Mouse (Mus musculus): ENCODE results near the gene Adtrp. TPM values are rescaled to one million over a fixed set of nuclear protein-coding genes. Genes with fewer than 3 reads are reported as not detected.

The Adtrp gene
- polyA plus RNA-seq, 1 experiment, result not detected

DNA sequence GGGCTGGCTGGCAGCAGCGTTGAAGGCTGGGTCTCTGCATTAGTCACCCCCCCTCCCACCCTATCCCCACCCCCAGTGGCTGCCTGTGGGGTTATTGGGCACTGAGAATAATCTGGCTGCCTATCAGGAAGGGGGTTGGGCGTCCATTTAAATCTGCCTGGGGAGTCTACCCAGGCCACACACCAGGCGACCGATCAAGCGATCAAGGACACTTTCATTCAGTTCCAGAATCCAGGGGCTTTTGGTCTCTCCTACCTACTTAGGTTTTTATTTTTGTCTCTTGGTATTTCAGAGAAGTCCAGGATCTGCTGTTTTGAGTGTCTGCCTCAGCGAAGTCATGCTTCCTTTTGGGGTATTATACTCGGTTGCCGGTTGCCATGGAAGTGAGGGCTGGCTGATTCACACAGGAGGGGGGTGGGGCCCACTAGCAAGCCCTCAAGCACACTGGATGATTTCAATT, 46.3 kb downstream of the Adtrp start:
- Histone ChIP-seq H3K36me3 (ENCODE audit: control insufficient read depth) (no peaks in the 10 kb centered on the region), H3K4me3 (replicated peaks) (no peak overlapping the region), H3K27me3 (ENCODE audit: control insufficient read depth) (no peaks in the 10 kb centered on the region), H3K4me1 (ENCODE audit: control insufficient read depth) (no peaks in the 10 kb centered on the region), H3K9me3 (ENCODE audit: control insufficient read depth, low read length) (no peaks in the 10 kb centered on the region)
- TF ChIP-seq GATA1 (IDR thresholded peaks at IDR 0.05; ENCODE audit: low read length) (no peak), TAL1 (IDR thresholded peaks at IDR 0.05; ENCODE audit: low read length) (no peak)

- H3K9me3 ChIP-seq (ENCODE audit: control insufficient read depth, low read length), result no peaks in the 10 kb centered on the region
- TF ChIP-seq TAL1 (IDR thresholded peaks at IDR 0.05; ENCODE audit: low read length), result no peak
- TF ChIP-seq GATA1 (IDR thresholded peaks at IDR 0.05; ENCODE audit: low read length), result no peak
- H3K36me3 ChIP-seq (ENCODE audit: control insufficient read depth), result no peaks in the 10 kb centered on the region
- H3K4me3 ChIP-seq (replicated peaks), result no peak overlapping the region
- no peaks in the 10 kb centered on the region for H3K4me1 ChIP-seq (ENCODE audit: control insufficient read depth)
- no peaks in the 10 kb centered on the region for H3K27me3 ChIP-seq (ENCODE audit: control insufficient read depth)
These were observed 54.6 kb downstream of the Adtrp start for GRCm38 (mm10) chr13:41792849-41793248.

- TF ChIP-seq TAL1 (IDR thresholded peaks at IDR 0.05; ENCODE audit: low read length) (no peak), GATA1 (IDR thresholded peaks at IDR 0.05; ENCODE audit: low read length) (no peak)
- H3K36me3 ChIP-seq (ENCODE audit: control insufficient read depth), result no peaks in the 10 kb centered on the region
- no peaks in the 10 kb centered on the region for H3K4me1 ChIP-seq (ENCODE audit: control insufficient read depth)
- H3K4me3 ChIP-seq (replicated peaks), result no peak overlapping the region
- no peaks in the 10 kb centered on the region for H3K27me3 ChIP-seq (ENCODE audit: control insufficient read depth)
- H3K9me3 ChIP-seq (ENCODE audit: control insufficient read depth, low read length), result no peaks in the 10 kb centered on the region; the same call in 1 of the 2 replicates
These were observed 59.5 kb downstream of the Adtrp start for GRCm38 (mm10) chr13:41787863-41788536.

- Histone ChIP-seq H3K36me3 (ENCODE audit: control insufficient read depth) (no peaks in the 10 kb centered on the region), H3K9me3 (ENCODE audit: control insufficient read depth, low read length) (peaks cover 2% of the 10 kb centered on the region; the same call in 1 of the 2 replicates), H3K4me1 (ENCODE audit: control insufficient read depth) (no peaks in the 10 kb centered on the region), H3K27me3 (ENCODE audit: control insufficient read depth) (no peaks in the 10 kb centered on the region), H3K4me3 (replicated peaks) (no peak overlapping the region)
- TF ChIP-seq GATA1 (IDR thresholded peaks at IDR 0.05; ENCODE audit: low read length), result no peak
- TF ChIP-seq TAL1 (IDR thresholded peaks at IDR 0.05; ENCODE audit: low read length), result no peak
These were observed 60.8 kb downstream of the Adtrp start for GRCm38 (mm10) chr13:41786640-41787039.

GRCm38 (mm10) chr13:41784889-41785701, 62.4 kb downstream of the Adtrp start:
- Histone ChIP-seq H3K4me3 (replicated peaks) (no peak overlapping the region), H3K36me3 (ENCODE audit: control insufficient read depth) (no peaks in the 10 kb centered on the region), H3K27me3 (ENCODE audit: control insufficient read depth) (no peaks in the 10 kb centered on the region), H3K4me1 (ENCODE audit: control insufficient read depth) (no peaks in the 10 kb centered on the region), H3K9me3 (ENCODE audit: control insufficient read depth, low read length) (peaks cover 2% of the 10 kb centered on the region; the same call in 1 of the 2 replicates)
- TF ChIP-seq GATA1 (IDR thresholded peaks at IDR 0.05; ENCODE audit: low read length), result no peak
- TF ChIP-seq TAL1 (IDR thresholded peaks at IDR 0.05; ENCODE audit: low read length), result no peak

DNA sequence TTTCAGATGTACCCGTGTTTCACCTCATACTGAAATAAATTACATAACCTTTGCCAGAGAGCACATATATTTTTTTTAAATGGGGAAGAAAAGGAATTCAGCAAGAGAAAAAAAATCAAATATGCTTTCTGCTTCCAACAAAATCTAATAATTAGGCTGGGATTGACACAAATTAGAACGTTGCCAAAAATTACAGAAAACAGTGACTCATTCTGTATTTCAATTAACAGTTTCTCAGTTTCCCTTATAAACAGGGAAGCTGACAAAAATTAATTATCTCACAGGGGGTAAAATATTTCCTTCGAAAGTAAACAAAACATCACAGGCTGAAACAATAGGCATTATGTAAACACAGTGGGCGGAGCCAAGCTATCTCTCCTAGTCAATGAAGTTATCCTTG, 67.2 kb downstream of the Adtrp start:
- Histone ChIP-seq H3K36me3 (ENCODE audit: control insufficient read depth) (no peaks in the 10 kb centered on the region), H3K27me3 (ENCODE audit: control insufficient read depth) (no peaks in the 10 kb centered on the region), H3K4me1 (ENCODE audit: control insufficient read depth) (no peaks in the 10 kb centered on the region), H3K9me3 (ENCODE audit: control insufficient read depth, low read length) (peaks cover 2% of the 10 kb centered on the region; the same call in 1 of the 2 replicates), H3K4me3 (replicated peaks) (no peak overlapping the region)
- no peak for TF ChIP-seq TAL1 (IDR thresholded peaks at IDR 0.05; ENCODE audit: low read length)
- no peak for TF ChIP-seq GATA1 (IDR thresholded peaks at IDR 0.05; ENCODE audit: low read length)

DNA sequence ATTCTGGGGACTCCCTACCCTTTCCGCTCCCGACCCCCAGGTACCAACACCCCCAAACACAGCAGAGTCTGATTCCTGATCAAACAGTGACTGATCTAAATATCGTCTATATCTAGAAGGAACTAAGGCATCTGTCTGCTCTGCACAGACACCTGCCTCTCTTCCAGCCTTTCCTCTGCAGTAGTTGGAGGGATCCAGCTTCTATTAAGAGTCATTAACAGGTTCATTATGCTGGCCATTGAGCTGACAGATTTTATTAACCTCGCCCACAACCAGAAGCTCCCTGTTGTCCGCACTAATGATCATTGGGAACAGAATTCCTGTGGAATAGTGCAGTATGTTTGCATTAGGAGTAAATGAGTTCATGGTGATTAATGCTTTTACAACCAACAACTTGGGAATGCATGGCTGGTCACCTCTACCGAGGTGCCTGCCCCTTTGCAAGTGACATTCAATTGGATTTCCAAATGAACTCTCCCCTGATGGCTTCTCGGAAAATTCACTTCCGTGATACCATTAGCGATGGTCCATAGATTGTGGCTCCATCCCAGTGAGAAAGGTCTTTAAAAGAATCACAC, 67.8 kb downstream of the Adtrp start:
- Histone ChIP-seq H3K27me3 (ENCODE audit: control insufficient read depth) (no peaks in the 10 kb centered on the region), H3K9me3 (ENCODE audit: control insufficient read depth, low read length) (peaks cover 2% of the 10 kb centered on the region; the same call in 1 of the 2 replicates), H3K4me1 (ENCODE audit: control insufficient read depth) (no peaks in the 10 kb centered on the region), H3K4me3 (replicated peaks) (no peak overlapping the region), H3K36me3 (ENCODE audit: control insufficient read depth) (no peaks in the 10 kb centered on the region)
- TF ChIP-seq TAL1 (IDR thresholded peaks at IDR 0.05; ENCODE audit: low read length) (no peak), GATA1 (IDR thresholded peaks at IDR 0.05; ENCODE audit: low read length) (no peak)

- Histone ChIP-seq H3K36me3 (ENCODE audit: control insufficient read depth) (no peaks in the 10 kb centered on the region), H3K27me3 (ENCODE audit: control insufficient read depth) (no peaks in the 10 kb centered on the region), H3K9me3 (ENCODE audit: control insufficient read depth, low read length) (no peaks in the 10 kb centered on the region), H3K4me1 (ENCODE audit: control insufficient read depth) (no peaks in the 10 kb centered on the region), H3K4me3 (replicated peaks) (no peak overlapping the region)
- no peak for TF ChIP-seq GATA1 (IDR thresholded peaks at IDR 0.05; ENCODE audit: low read length)
- no peak for TF ChIP-seq TAL1 (IDR thresholded peaks at IDR 0.05; ENCODE audit: low read length)
These were observed 73.6 kb downstream of the Adtrp start for GRCm38 (mm10) chr13:41773812-41774376.

- Histone ChIP-seq H3K4me3 (replicated peaks) (no peak overlapping the region), H3K4me1 (ENCODE audit: control insufficient read depth) (no peaks in the 10 kb centered on the region), H3K27me3 (ENCODE audit: control insufficient read depth) (no peaks in the 10 kb centered on the region), H3K36me3 (ENCODE audit: control insufficient read depth) (no peaks in the 10 kb centered on the region), H3K9me3 (ENCODE audit: control insufficient read depth, low read length) (no peaks in the 10 kb centered on the region)
- TF ChIP-seq GATA1 (IDR thresholded peaks at IDR 0.05; ENCODE audit: low read length) (no peak), TAL1 (IDR thresholded peaks at IDR 0.05; ENCODE audit: low read length) (no peak)
These were observed 76.4 kb downstream of the Adtrp start for GRCm38 (mm10) chr13:41771061-41771460.

Data from erythroblast, embryonic 14.5 days (primary cell).